Mouse (Mus musculus) cortical plate, adult 2 months (tissue): ENCODE measurements around the gene Fcnb.

ENCODE experiments used
- CTCF ChIP-seq: fragments of 200-500 bp; IDR thresholded peaks from 2 replicates; pipeline ENCODE4 v1.5.1; 2011; ENCODE audit warnings: mild to moderate bottlenecking, control low read depth, low read length; ENCODE audit not compliant: insufficient read depth; ENCODE audit errors: extremely low read depth
- POLR2A ChIP-seq: fragments of 200-500 bp; IDR thresholded peaks from 2 replicates; pipeline ENCODE4 v1.6.1; 2011; ENCODE audit warnings: mild to moderate bottlenecking, low read length, control low read depth; ENCODE audit not compliant: insufficient read depth; ENCODE audit errors: extremely low read depth

- no peak for TF ChIP-seq POLR2A
- TF ChIP-seq CTCF = no peak
Measured at GRCm38 (mm10) chr2:28039647-28040325, 44.9 kb downstream of the Fcnb start.
